Mouse (Mus musculus) intestine, embryonic 16.5 days (tissue): Measurements from ENCODE around the gene Ttc7b. TPM values are rescaled to one million over a fixed set of nuclear protein-coding genes. Genes with fewer than 3 reads are reported as not detected.

Experiments
- ATAC-seq: fragments of 200-750 bp; cut with Nextera tagmentation; 2 replicates; pipeline ENCODE4 v1.8.0; 2017; ENCODE audit warnings: moderate TSS enrichment, moderate library complexity
- H3K27ac ChIP-seq: fragments of 300-500 bp; sonication (generic); 2 replicates; pipeline ENCODE4 v1.5.1; 2014; ENCODE audit warnings: mild to moderate bottlenecking, low read length
- H3K27me3 ChIP-seq: fragments of 300-500 bp; sonication (generic); replicated peaks from 2 replicates; pipeline ENCODE4 v1.6.1; 2014; ENCODE audit warnings: low read length, control low read depth, mixed read lengths; ENCODE audit not compliant: control insufficient read depth, insufficient read depth
- H3K36me3 ChIP-seq: fragments of 300-500 bp; sonication (generic); 2 replicates; pipeline ENCODE4 v1.6.1; 2014; ENCODE audit warnings: low read length, control low read depth; ENCODE audit not compliant: control insufficient read depth, insufficient read depth
- H3K4me1 ChIP-seq: fragments of 300-500 bp; sonication (generic); 2 replicates; pipeline ENCODE4 v1.6.1; 2014; ENCODE audit warnings: low read length, control low read depth, mixed read lengths; ENCODE audit not compliant: control insufficient read depth, insufficient read depth
- H3K4me2 ChIP-seq: fragments of 300-500 bp; sonication (generic); 2 replicates; pipeline ENCODE4 v1.6.1; 2014; ENCODE audit warnings: low read depth, low read length, control low read depth
- H3K4me3 ChIP-seq: fragments of 300-500 bp; sonication (generic); 2 replicates; pipeline ENCODE4 v1.5.1; 2014; ENCODE audit warnings: mild to moderate bottlenecking, low read length
- H3K9ac ChIP-seq: fragments of 300-500 bp; sonication (generic); 2 replicates; pipeline ENCODE4 v1.6.1; 2014; ENCODE audit warnings: low read depth, low read length
- H3K9me3 ChIP-seq: fragments of 300-500 bp; sonication (generic); 2 replicates; pipeline ENCODE4 v1.6.1; 2016; ENCODE audit warnings: low read length, control low read depth; ENCODE audit not compliant: control insufficient read depth
- WGBS: fragments of 180-500 bp; shearing (Covaris S2); extraction: QIAGEN DNeasy Blood & Tissue Kit; methylation state at CpG from one replicate; pipeline ENCODE4 v1.1.7; 2014; 5-methylcytosine and 5-hydroxymethylcytosine counted together
- polyA plus RNA-seq: library from polyadenylated mRNA; unstranded; fragments of >200 nt; fragmentation: Nextera tagmentation; extraction: Ambion mirVana; gene quantifications from 2 replicates; pipeline ENCODE4 v1.2.1, GENCODE M21; 2015

The Ttc7b gene
- polyA plus RNA-seq, 1 experiment from 2014 or later, result 2.4 TPM

DNA sequence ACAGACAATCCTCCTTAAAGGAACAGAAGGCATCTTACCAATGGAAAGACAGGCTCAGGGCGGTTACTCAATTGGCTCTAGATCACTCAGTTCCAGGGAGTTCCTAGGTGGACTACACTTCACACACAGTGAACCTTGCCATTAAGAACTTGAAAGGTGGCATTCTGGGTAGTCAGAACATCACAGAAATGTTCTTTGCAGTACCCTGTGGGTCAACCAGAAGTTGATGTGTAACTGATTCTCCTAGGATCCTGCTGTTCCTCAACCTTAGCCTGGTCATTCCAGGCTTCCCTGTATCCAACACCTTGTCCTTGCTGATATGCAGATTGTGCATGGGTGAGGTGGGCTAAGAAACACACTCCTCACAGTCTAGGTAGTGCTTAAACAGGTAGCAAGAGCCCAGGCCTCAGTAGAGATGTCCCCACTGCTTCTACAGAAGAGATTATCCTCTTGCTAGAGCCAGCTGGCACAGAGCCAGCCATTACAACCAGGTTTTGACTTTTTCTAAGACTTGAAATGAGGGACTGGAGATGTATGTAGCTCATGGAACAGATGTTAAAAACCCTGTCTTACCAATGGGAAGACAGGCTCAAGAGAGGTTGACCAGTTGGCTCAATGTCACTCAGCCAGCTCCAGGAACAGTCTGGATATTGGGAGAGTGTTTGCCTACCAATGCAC lies 4.3 kb downstream of the Ttc7b start:
- ATAC-seq, result no peak
- WGBS, result 100% methylated on average over 1 of the region's 1 CpGs

DNA sequence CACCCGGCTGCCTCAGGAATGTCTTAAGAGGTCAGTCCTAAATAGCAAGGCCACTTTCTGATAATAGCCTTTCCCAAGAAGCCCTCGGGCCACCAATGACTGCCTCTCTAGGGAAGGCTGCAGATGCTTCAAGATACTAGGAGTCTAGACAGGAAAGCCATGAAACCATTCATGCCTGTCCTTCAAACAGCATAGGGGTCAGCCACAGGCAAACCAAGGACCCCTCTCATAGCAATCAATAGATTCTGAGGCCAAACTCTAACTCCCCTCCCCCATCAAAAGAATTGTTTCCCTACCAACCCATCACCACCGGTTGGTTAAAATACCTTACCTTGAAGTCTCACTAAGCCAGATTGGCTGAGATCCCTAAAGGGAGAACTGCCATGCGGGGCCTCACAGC lies 5.1 kb downstream of the Ttc7b start:
- no peak for ATAC-seq
- Histone ChIP-seq H3K4me3 (no peak overlapping the region), H3K4me2 (no peak overlapping the region), H3K4me1 (peaks cover 29% of the 10 kb centered on the region), H3K27ac (no peak overlapping the region), H3K9ac (no peak overlapping the region), H3K9me3 (no peaks in the 10 kb centered on the region), H3K36me3 (0 out of 2 replicates have a peak, but pooled peaks cover 7% of the 10 kb centered on the region), H3K27me3 (no peaks in the 10 kb centered on the region)
- 93% methylated on average over 4 of the region's 4 CpGs for whole genome bisulfite sequencing

More for the DNA sequence above, 4.3 kb downstream of the Ttc7b start:
- H3K27ac ChIP-seq, result no peak overlapping the region
- no peak overlapping the region for H3K9ac ChIP-seq
- H3K36me3 ChIP-seq, result 0 out of 2 replicates have a peak, but pooled peaks cover 4% of the 10 kb centered on the region
- H3K27me3 ChIP-seq, result no peaks in the 10 kb centered on the region
- no peaks in the 10 kb centered on the region for H3K9me3 ChIP-seq
- H3K4me1 ChIP-seq, result peaks cover 29% of the 10 kb centered on the region
- no peak overlapping the region for H3K4me2 ChIP-seq
- H3K4me3 ChIP-seq, result no peak overlapping the region

GRCm38 (mm10) chr12:100514611-100515010 lies 6.0 kb downstream of the Ttc7b start:
- Histone ChIP-seq H3K36me3 (0 out of 2 replicates have a peak, but pooled peaks cover 7% of the 10 kb centered on the region), H3K4me3 (no peak overlapping the region), H3K4me2 (no peak overlapping the region), H3K9ac (no peak overlapping the region), H3K27me3 (no peaks in the 10 kb centered on the region), H3K27ac (no peak overlapping the region), H3K4me1 (peaks cover 26% of the 10 kb centered on the region), H3K9me3 (no peaks in the 10 kb centered on the region)
- WGBS, result 61% methylated on average over 1 of the region's 1 CpGs
- ATAC-seq, result no peak

GRCm38 (mm10) chr12:100513131-100513530 lies 7.5 kb downstream of the Ttc7b start:
- 88% methylated on average over 5 of the region's 5 CpGs for WGBS
- H3K4me3 ChIP-seq, result no peak overlapping the region

GRCm38 (mm10) chr12:100512641-100513040 lies 8.0 kb downstream of the Ttc7b start:
- H3K4me2 ChIP-seq, result no peak overlapping the region
- 86% methylated on average over 9 of the region's 9 CpGs for WGBS

More at GRCm38 (mm10) chr12:100513131-100513530, 7.5 kb downstream of the Ttc7b start:
- H3K4me1 ChIP-seq, result peaks cover 13% of the 10 kb centered on the region
- no peak overlapping the region for H3K4me2 ChIP-seq
- ATAC-seq, result no peak
- no peaks in the 10 kb centered on the region for H3K9me3 ChIP-seq
- no peak overlapping the region for H3K9ac ChIP-seq
- H3K36me3 ChIP-seq, result 0 out of 2 replicates have a peak, but pooled peaks cover 7% of the 10 kb centered on the region
- no peak overlapping the region for H3K27ac ChIP-seq
- no peaks in the 10 kb centered on the region for H3K27me3 ChIP-seq

DNA sequence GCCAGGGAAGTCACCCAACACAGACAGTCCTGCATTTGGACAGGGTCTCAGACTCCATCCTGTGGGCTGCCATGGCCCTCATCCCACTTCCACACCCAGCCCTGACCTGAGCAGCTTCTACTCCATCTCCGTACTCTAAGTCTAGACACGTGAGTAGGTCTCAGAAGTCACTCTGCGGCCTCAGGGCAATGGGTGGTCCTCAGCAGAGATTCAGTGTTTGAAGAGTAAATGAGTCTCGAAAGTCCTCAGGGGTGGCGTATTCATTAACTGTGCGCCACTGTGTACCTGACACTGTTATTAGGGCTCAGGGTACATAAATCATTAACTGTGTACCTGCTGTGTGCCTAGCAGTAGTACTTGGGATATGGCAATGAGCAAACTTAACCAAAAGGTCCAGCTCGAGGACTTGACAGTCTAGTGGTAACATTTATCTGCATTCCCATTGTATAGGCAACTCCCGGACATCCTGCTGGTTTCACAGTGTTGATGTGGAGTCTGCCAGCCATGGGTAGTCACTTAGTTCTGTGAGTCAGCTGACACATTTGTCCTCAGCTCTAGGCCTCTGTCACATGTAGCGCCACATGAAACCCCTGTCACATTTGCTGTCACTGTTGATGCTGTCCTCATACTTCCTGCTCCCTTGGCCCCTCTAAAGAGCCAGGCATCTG lies 10.9 kb downstream of the Ttc7b start:
- no peak overlapping the region for H3K4me3 ChIP-seq
- H3K27ac ChIP-seq, result no peak overlapping the region
- H3K9ac ChIP-seq, result no peak overlapping the region
- H3K4me1 ChIP-seq, result no peaks in the 10 kb centered on the region
- H3K27me3 ChIP-seq, result no peaks in the 10 kb centered on the region
- no peak for ATAC-seq
- H3K36me3 ChIP-seq, result 0 out of 2 replicates have a peak, but pooled peaks cover 3% of the 10 kb centered on the region
- H3K9me3 ChIP-seq, result no peaks in the 10 kb centered on the region
- no peak overlapping the region for H3K4me2 ChIP-seq
- WGBS, result 76% methylated on average over 9 of the region's 9 CpGs

More at GRCm38 (mm10) chr12:100512641-100513040, 8.0 kb downstream of the Ttc7b start:
- ATAC-seq, result no peak
- Histone ChIP-seq H3K9ac (no peak overlapping the region), H3K4me3 (no peak overlapping the region), H3K27ac (no peak overlapping the region), H3K27me3 (no peaks in the 10 kb centered on the region), H3K9me3 (no peaks in the 10 kb centered on the region), H3K36me3 (0 out of 2 replicates have a peak, but pooled peaks cover 7% of the 10 kb centered on the region), H3K4me1 (peaks cover 9% of the 10 kb centered on the region)

GRCm38 (mm10) chr12:100508668-100509067 lies 12.0 kb downstream of the Ttc7b start:
- Histone ChIP-seq H3K9me3 (no peaks in the 10 kb centered on the region), H3K4me3 (no peak overlapping the region), H3K27ac (no peak overlapping the region), H3K4me1 (peaks cover 2% of the 10 kb centered on the region; the same call in 1 of the 2 replicates), H3K36me3 (0 out of 2 replicates have a peak, but pooled peaks cover 3% of the 10 kb centered on the region), H3K27me3 (no peaks in the 10 kb centered on the region), H3K9ac (no peak overlapping the region), H3K4me2 (no peak overlapping the region)
- ATAC-seq, result no peak
- 86% methylated on average over 5 of the region's 5 CpGs for WGBS

DNA sequence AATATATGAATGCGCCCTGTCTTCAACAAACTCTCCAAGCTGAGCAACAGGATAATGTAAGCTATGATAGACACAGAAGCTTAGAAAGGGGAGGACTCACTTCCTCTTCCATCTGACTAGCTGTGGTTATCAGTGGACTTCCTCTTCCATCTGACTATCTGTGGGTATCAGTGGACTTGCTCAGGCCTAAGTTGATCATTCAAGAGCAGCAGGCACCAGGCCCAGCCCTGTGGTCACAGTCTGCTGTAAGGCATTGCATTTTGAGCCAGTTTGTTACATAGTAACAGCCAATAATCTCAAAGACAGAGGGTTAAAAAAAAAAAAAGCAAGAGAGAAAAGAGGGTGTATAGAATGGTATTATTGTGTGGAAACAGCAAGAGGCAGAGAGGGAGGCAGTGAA lies 15.1 kb downstream of the Ttc7b start:
- Histone ChIP-seq H3K27ac (no peak overlapping the region), H3K4me1 (peaks cover 6% of the 10 kb centered on the region; the same call in 1 of the 2 replicates), H3K9ac (no peak overlapping the region), H3K27me3 (no peaks in the 10 kb centered on the region), H3K4me2 (no peak overlapping the region), H3K4me3 (no peak overlapping the region), H3K36me3 (no peaks in the 10 kb centered on the region), H3K9me3 (no peaks in the 10 kb centered on the region)
- no peak for ATAC-seq
- WGBS, result 90% methylated on average over 1 of the region's 1 CpGs

DNA sequence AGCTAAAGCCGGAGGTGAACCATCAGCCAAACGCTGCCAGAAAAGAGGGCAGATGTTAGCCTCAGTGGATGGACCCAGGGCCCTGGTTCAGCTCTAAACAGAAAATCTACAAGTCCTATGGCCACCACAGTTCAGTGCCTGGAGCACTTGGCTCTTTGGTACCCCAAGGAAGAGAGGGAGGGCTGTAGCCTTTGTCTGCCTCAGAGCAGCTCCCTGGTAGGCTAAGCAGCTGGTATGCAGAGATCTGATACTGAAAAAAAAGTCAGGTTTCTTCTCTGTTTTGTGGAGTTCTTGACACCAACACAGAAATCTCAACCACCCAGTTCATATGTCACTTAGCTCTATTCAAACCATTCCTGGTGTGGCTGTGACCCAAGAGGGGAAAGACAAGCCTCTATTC lies 16.0 kb downstream of the Ttc7b start:
- Histone ChIP-seq H3K4me3 (no peak overlapping the region), H3K27ac (no peak overlapping the region), H3K4me1 (peaks cover 6% of the 10 kb centered on the region; the same call in 1 of the 2 replicates), H3K9me3 (no peaks in the 10 kb centered on the region), H3K9ac (no peak overlapping the region), H3K27me3 (no peaks in the 10 kb centered on the region), H3K4me2 (no peak overlapping the region), H3K36me3 (no peaks in the 10 kb centered on the region)
- 95% methylated on average over 2 of the region's 2 CpGs for WGBS
- no peak for ATAC-seq
